18 mouse cellular contexts compared by ENCODE assay signal in genomic region chr2:79138368-79139109, GRCm38 (mm10).
"Had no signal": no experiment of that assay in that cellular context is flagged by ENCODE, and none has a peak within 500 bp of the region (broad histone marks: within the 10 kb centered on the region; RNA-seq: fewer than 3 reads in every experiment).

No protein-coding gene starts in this region.

- H3K36me3 ChIP-seq: liver, embryonic 12.5 days; midbrain, embryonic 10.5 days; midbrain, embryonic 13.5 days; midbrain, embryonic 15.5 days; neural tube, embryonic 13.5 days; neural tube, embryonic 15.5 days had no signal

- H3K4me3 ChIP-seq: liver, embryonic 12.5 days; midbrain, embryonic 10.5 days; midbrain, embryonic 13.5 days; midbrain, embryonic 15.5 days; myocyte; neural tube, embryonic 13.5 days; neural tube, embryonic 15.5 days had no signal

- H3K9me3 ChIP-seq: liver, embryonic 12.5 days; midbrain, embryonic 10.5 days; midbrain, embryonic 13.5 days; midbrain, embryonic 15.5 days; neural tube, embryonic 13.5 days; neural tube, embryonic 15.5 days had no signal

- DNase-seq: lung, adult 18-20 months; lung, postnatal 4 days; retina, postnatal 1 day; right cerebral cortex, adult 18-20 months; right cerebral cortex, postnatal 25 days; right cerebral cortex, postnatal 4 days; spleen, adult 18-20 months; thymus, adult 18-20 months; thymus, postnatal 14 days had no signal

- H3K4me1 ChIP-seq: midbrain, embryonic 13.5 days; midbrain, embryonic 15.5 days; neural tube, embryonic 13.5 days; neural tube, embryonic 15.5 days had no signal

- H3K27me3 ChIP-seq: liver, embryonic 12.5 days; midbrain, embryonic 13.5 days; midbrain, embryonic 15.5 days; neural tube, embryonic 13.5 days; neural tube, embryonic 15.5 days had no signal

- H3K27ac ChIP-seq: liver, embryonic 12.5 days; liver, embryonic 14.5 days; midbrain, embryonic 10.5 days; midbrain, embryonic 13.5 days; midbrain, embryonic 15.5 days; neural tube, embryonic 13.5 days; neural tube, embryonic 15.5 days had no signal

- ATAC-seq: liver, embryonic 12.5 days; midbrain, embryonic 13.5 days; midbrain, embryonic 15.5 days had no signal

- H3K4me2 ChIP-seq: liver, embryonic 12.5 days; lung, embryonic 14.5 days; midbrain, embryonic 13.5 days; midbrain, embryonic 15.5 days; neural tube, embryonic 13.5 days; neural tube, embryonic 15.5 days had no signal

- H3K9ac ChIP-seq: liver, embryonic 12.5 days; liver, embryonic 14.5 days; lung, embryonic 14.5 days; midbrain, embryonic 13.5 days; midbrain, embryonic 15.5 days; neural tube, embryonic 13.5 days; neural tube, embryonic 15.5 days had no signal
